Mouse (Mus musculus): Measurements from ENCODE around the gene Hdgf. TPM values are rescaled to one million over a fixed set of nuclear protein-coding genes. Genes with fewer than 3 reads are reported as not detected.

The Hdgf gene
- polyA plus RNA-seq, 1 experiment from 2014 or later, result 165 TPM

GRCm38 (mm10) chr3:87920270-87920943 is 14.3 kb downstream of the Hdgf start:
- peaks cover 17% of the 10 kb centered on the region for H3K36me3 ChIP-seq (ENCODE audit: control insufficient read depth, insufficient read depth, low read length)

GRCm38 (mm10) chr3:87924996-87925395 is 18.9 kb downstream of the Hdgf start:
- no peak overlapping the region for H3K27ac ChIP-seq (replicated peaks)
- WGBS, result 88% methylated on average over 7 of the region's 7 CpGs
- no peak for ATAC-seq (ENCODE audit: low FRiP score, low TSS enrichment)
- H3K4me2 ChIP-seq (replicated peaks; ENCODE audit: low read depth), result no peak overlapping the region
- H3K27me3 ChIP-seq (ENCODE audit: control insufficient read depth, insufficient read depth, low read length), result no peaks in the 10 kb centered on the region
- DNase-seq (ENCODE audit: low spot score), result no peak
- no peaks in the 10 kb centered on the region for H3K9me3 ChIP-seq (ENCODE audit: control insufficient read depth, low read length)
- TF ChIP-seq CTCF (IDR thresholded peaks at IDR 0.05; ENCODE audit: low read depth) (no peak), EP300 (optimal IDR thresholded peaks at IDR 0.05) (no peak)
- H3K9ac ChIP-seq (ENCODE audit: low read length), result no peak overlapping the region
- H3K4me3 ChIP-seq (ENCODE audit: low read depth, low read length), result no peak overlapping the region
- H3K36me3 ChIP-seq (ENCODE audit: control insufficient read depth, insufficient read depth, low read length), result peaks cover 14% of the 10 kb centered on the region
- H3K4me1 ChIP-seq (replicated peaks; ENCODE audit: control insufficient read depth, insufficient read depth), result no peaks in the 10 kb centered on the region; the same call in 1 of the 2 replicates

More at GRCm38 (mm10) chr3:87920270-87920943, 14.3 kb downstream of the Hdgf start:
- Histone ChIP-seq H3K9ac (ENCODE audit: low read length) (peak overlapping the region; percentile 71), H3K4me1 (replicated peaks; ENCODE audit: control insufficient read depth, insufficient read depth) (no peaks in the 10 kb centered on the region; the same call in 1 of the 2 replicates), H3K4me3 (ENCODE audit: low read depth, low read length) (peak overlapping the region; percentile 63), H3K4me2 (replicated peaks; ENCODE audit: low read depth) (peak overlapping the region; percentile 72), H3K27ac (replicated peaks) (peak overlapping the region; percentile 86; the same call in 1 of the 2 replicates), H3K27me3 (ENCODE audit: control insufficient read depth, insufficient read depth, low read length) (no peaks in the 10 kb centered on the region), H3K9me3 (ENCODE audit: control insufficient read depth, low read length) (no peaks in the 10 kb centered on the region)
- DNase-seq (ENCODE audit: low spot score), result no peak
- WGBS, result 63% methylated on average over 9 of the region's 9 CpGs
- no peak for ATAC-seq (ENCODE audit: low FRiP score, low TSS enrichment)
- TF ChIP-seq EP300 (optimal IDR thresholded peaks at IDR 0.05) (no peak), CTCF (IDR thresholded peaks at IDR 0.05; ENCODE audit: low read depth) (peak; percentile 53)

- Histone ChIP-seq H3K27me3 (ENCODE audit: control insufficient read depth, insufficient read depth, low read length) (no peaks in the 10 kb centered on the region), H3K36me3 (ENCODE audit: control insufficient read depth, insufficient read depth, low read length) (peaks cover 12% of the 10 kb centered on the region), H3K9ac (ENCODE audit: low read length) (no peak overlapping the region), H3K4me2 (replicated peaks; ENCODE audit: low read depth) (no peak overlapping the region), H3K9me3 (ENCODE audit: control insufficient read depth, low read length) (no peaks in the 10 kb centered on the region), H3K27ac (replicated peaks) (no peak overlapping the region), H3K4me3 (ENCODE audit: low read depth, low read length) (no peak overlapping the region), H3K4me1 (replicated peaks; ENCODE audit: control insufficient read depth, insufficient read depth) (no peaks in the 10 kb centered on the region; the same call in 1 of the 2 replicates)
- DNase-seq (ENCODE audit: low spot score) (no peak), ATAC-seq (ENCODE audit: low FRiP score, low TSS enrichment) (no peak)
- TF ChIP-seq EP300 (optimal IDR thresholded peaks at IDR 0.05) (no peak), CTCF (IDR thresholded peaks at IDR 0.05; ENCODE audit: low read depth) (no peak)
- 93% methylated on average over 5 of the region's 5 CpGs for WGBS
Observed at GRCm38 (mm10) chr3:87927452-87927851, 21.3 kb downstream of the Hdgf start.

GRCm38 (mm10) chr3:87929341-87930077 is 23.4 kb downstream of the Hdgf start:
- Histone ChIP-seq H3K4me3 (ENCODE audit: low read depth, low read length) (peak overlapping the region; percentile 96), H3K27me3 (ENCODE audit: control insufficient read depth, insufficient read depth, low read length) (no peaks in the 10 kb centered on the region), H3K9ac (ENCODE audit: low read length) (peak overlapping the region; percentile 91), H3K4me2 (replicated peaks; ENCODE audit: low read depth) (peak overlapping the region; percentile 80), H3K4me1 (replicated peaks; ENCODE audit: control insufficient read depth, insufficient read depth) (no peaks in the 10 kb centered on the region; the same call in 1 of the 2 replicates), H3K27ac (replicated peaks) (peak overlapping the region; percentile 95), H3K9me3 (ENCODE audit: control insufficient read depth, low read length) (no peaks in the 10 kb centered on the region), H3K36me3 (ENCODE audit: control insufficient read depth, insufficient read depth, low read length) (peaks cover 14% of the 10 kb centered on the region)
- DNase-seq (ENCODE audit: low spot score) (no peak), ATAC-seq (ENCODE audit: low FRiP score, low TSS enrichment) (peak; percentile 52)
- TF ChIP-seq EP300 (optimal IDR thresholded peaks at IDR 0.05) (no peak), CTCF (IDR thresholded peaks at IDR 0.05; ENCODE audit: low read depth) (no peak)
- WGBS, result 3% methylated on average over 26 of the region's 26 CpGs

GRCm38 (mm10) chr3:87930078-87930795 is 24.1 kb downstream of the Hdgf start, which contains the start of the genes Isg20l2 and Rrnad1:
Gene Isg20l2, plus strand, starts transcription at chr3:87930314.
Gene Rrnad1, minus strand, starts transcription at chr3:87930717.
- DNase-seq (ENCODE audit: low spot score) (peak; percentile 98), ATAC-seq (ENCODE audit: low FRiP score, low TSS enrichment) (peak; percentile 97)
- Histone ChIP-seq H3K27ac (replicated peaks) (peak within 1 kb of the TSS; percentile 95), H3K4me1 (replicated peaks; ENCODE audit: control insufficient read depth, insufficient read depth) (no peaks in the 10 kb centered on the region; the same call in 1 of the 2 replicates), H3K9me3 (ENCODE audit: control insufficient read depth, low read length) (no peaks in the 10 kb centered on the region), H3K4me2 (replicated peaks; ENCODE audit: low read depth) (peak within 1 kb of the TSS; percentile 80), H3K27me3 (ENCODE audit: control insufficient read depth, insufficient read depth, low read length) (no peaks in the 10 kb centered on the region), H3K9ac (ENCODE audit: low read length) (peak within 1 kb of the TSS; percentile 91), H3K4me3 (ENCODE audit: low read depth, low read length) (peak within 1 kb of the TSS; percentile 96), H3K36me3 (ENCODE audit: control insufficient read depth, insufficient read depth, low read length) (peaks cover 6% of the 10 kb centered on the region)
- peak; percentile 85 for TF ChIP-seq CTCF (IDR thresholded peaks at IDR 0.05; ENCODE audit: low read depth)
- no peak for TF ChIP-seq EP300 (optimal IDR thresholded peaks at IDR 0.05)
- WGBS, result under 1% methylated on average over 75 of the region's 78 CpGs

Data from stomach, postnatal 0 days (tissue).